Mouse (Mus musculus) C2C12 (cell line): ENCODE measurements around the gene Stard13.

Source experiments
- CTCF ChIP-seq: IDR thresholded peaks from one replicate; pipeline ENCODE4 v1.5.1; 2011; ENCODE audit not compliant: control insufficient read depth, insufficient read depth, insufficient read length
- USF1 ChIP-seq: IDR thresholded peaks from one replicate; pipeline ENCODE4 v1.6.1; 2011; ENCODE audit warnings: low read depth, mild to moderate bottlenecking, control low read depth, moderate library complexity

GRCm38 (mm10) chr5:151069569-151069968 is 164.1 kb downstream of the Stard13 start:
- TF ChIP-seq CTCF: no peak
- no peak for TF ChIP-seq USF1
